Mouse (Mus musculus) midbrain, embryonic 11.5 days (tissue): Measurements from ENCODE around the gene Hist1h1a. TPM values are rescaled to one million over a fixed set of nuclear protein-coding genes. Genes with fewer than 3 reads are reported as not detected.
A peak's percentile ranks its signal among the peaks of the same experiment; 100 is the strongest.

Source experiments
- ATAC-seq: fragments of 200-750 bp; cut with Nextera tagmentation; 2 replicates; pipeline ENCODE4 v1.8.0; 2017; ENCODE audit warnings: moderate TSS enrichment, moderate library complexity; ENCODE audit not compliant: low FRiP score
- DNase-seq: peaks from one replicate; pipeline ENCODE4 v3.0.0; 2015; ENCODE audit warnings: low spot score; ENCODE audit errors: missing footprints
- H3K27ac ChIP-seq: fragments of 300-500 bp; sonication (generic); 2 replicates; pipeline ENCODE4 v1.5.1; 2014; ENCODE audit warnings: low read depth, low read length
- H3K27me3 ChIP-seq: fragments of 300-500 bp; sonication (generic); 2 replicates; pipeline ENCODE4 v1.6.1; 2014; ENCODE audit warnings: mild to moderate bottlenecking, low read length, moderate library complexity, mixed read lengths; ENCODE audit not compliant: control insufficient read depth, insufficient read depth
- H3K36me3 ChIP-seq: fragments of 300-500 bp; sonication (generic); 2 replicates; pipeline ENCODE4 v1.6.1; 2014; ENCODE audit warnings: mild to moderate bottlenecking, low read length, moderate library complexity, mixed read lengths; ENCODE audit not compliant: control insufficient read depth, insufficient read depth
- H3K4me1 ChIP-seq: fragments of 300-500 bp; sonication (generic); 2 replicates; pipeline ENCODE4 v1.6.1; 2014; ENCODE audit warnings: low read length; ENCODE audit not compliant: control insufficient read depth, insufficient read depth
- H3K4me2 ChIP-seq: fragments of 300-500 bp; sonication (generic); 2 replicates; pipeline ENCODE4 v1.6.1; 2014; ENCODE audit warnings: mild to moderate bottlenecking, moderate library complexity
- H3K4me3 ChIP-seq: fragments of 300-500 bp; sonication (generic); 2 replicates; pipeline ENCODE4 v1.5.1; 2014; ENCODE audit warnings: low read depth, low read length
- H3K9ac ChIP-seq: fragments of 300-500 bp; sonication (generic); 2 replicates; pipeline ENCODE4 v1.6.1; 2014; ENCODE audit warnings: low read length
- H3K9me3 ChIP-seq: fragments of 300-500 bp; sonication (generic); 2 replicates; pipeline ENCODE4 v1.6.1; 2016; ENCODE audit warnings: low read length; ENCODE audit not compliant: control insufficient read depth
- WGBS: fragments of 180-500 bp; shearing (Covaris S2); extraction: QIAGEN DNeasy Blood & Tissue Kit; methylation state at CpG from one replicate; pipeline ENCODE4 v1.1.7; 2014; 5-methylcytosine and 5-hydroxymethylcytosine counted together
- polyA plus RNA-seq: library from polyadenylated mRNA; unstranded; fragments of >200 nt; fragmentation: Nextera tagmentation; extraction: Ambion mirVana; gene quantifications from 2 replicates; pipeline ENCODE4 v1.2.1, GENCODE M21; 2014

Gene Hist1h1a
- polyA plus RNA-seq, 1 experiment from 2014 or later, result 3.5 TPM

- no peaks in the 10 kb centered on the region for H3K9me3 ChIP-seq
- ATAC-seq (no peak), DNase-seq (no peak)
- no peaks in the 10 kb centered on the region for H3K36me3 ChIP-seq
- H3K4me1 ChIP-seq, result no peaks in the 10 kb centered on the region
- no peak overlapping the region for H3K4me2 ChIP-seq
- H3K4me3 ChIP-seq, result no peak overlapping the region
- no peaks in the 10 kb centered on the region for H3K27me3 ChIP-seq
- no peak overlapping the region for H3K9ac ChIP-seq
- 89% methylated on average over 5 of the region's 5 CpGs for WGBS
- no peak overlapping the region for H3K27ac ChIP-seq
Measured at GRCm38 (mm10) chr13:23729706-23730105, 33.8 kb upstream of the Hist1h1a start.

- Histone ChIP-seq H3K4me2 (no peak overlapping the region), H3K4me1 (no peaks in the 10 kb centered on the region), H3K36me3 (no peaks in the 10 kb centered on the region), H3K27ac (no peak overlapping the region), H3K4me3 (no peak overlapping the region), H3K27me3 (no peaks in the 10 kb centered on the region), H3K9ac (no peak overlapping the region), H3K9me3 (no peaks in the 10 kb centered on the region)
- DNase-seq, result no peak
- no peak for ATAC-seq
- 64% methylated on average over 8 of the region's 8 CpGs for WGBS
Measured at GRCm38 (mm10) chr13:23730479-23730878, 33.0 kb upstream of the Hist1h1a start.

GRCm38 (mm10) chr13:23732156-23732804 lies 31.2 kb upstream of the Hist1h1a start:
- 29% methylated on average over 8 of the region's 8 CpGs for WGBS
- Histone ChIP-seq H3K36me3 (no peaks in the 10 kb centered on the region), H3K27me3 (no peaks in the 10 kb centered on the region), H3K9me3 (no peaks in the 10 kb centered on the region), H3K4me3 (no peak overlapping the region), H3K4me2 (no peak overlapping the region), H3K27ac (no peak overlapping the region), H3K9ac (no peak overlapping the region), H3K4me1 (no peaks in the 10 kb centered on the region)
- DNase-seq (peak; percentile 84), ATAC-seq (no peak)

- H3K4me1 ChIP-seq, result peaks cover 13% of the 10 kb centered on the region
- H3K36me3 ChIP-seq, result no peaks in the 10 kb centered on the region
- ATAC-seq, result no peak
- H3K4me2 ChIP-seq, result no peak overlapping the region
- H3K27me3 ChIP-seq, result no peaks in the 10 kb centered on the region
- no peak overlapping the region for H3K27ac ChIP-seq
- H3K4me3 ChIP-seq, result no peak overlapping the region
- DNase-seq, result no peak
- WGBS, result 66% methylated on average over 5 of the region's 5 CpGs
- no peaks in the 10 kb centered on the region for H3K9me3 ChIP-seq
- H3K9ac ChIP-seq, result no peak overlapping the region
Measured at GRCm38 (mm10) chr13:23737091-23737490, 26.4 kb upstream of the Hist1h1a start.

- Histone ChIP-seq H3K9me3 (no peaks in the 10 kb centered on the region), H3K27ac (peak overlapping the region; percentile 98; the same call in 1 of the 2 replicates), H3K36me3 (no peaks in the 10 kb centered on the region), H3K4me3 (peak overlapping the region; percentile 52; the same call in 1 of the 2 replicates), H3K27me3 (no peaks in the 10 kb centered on the region), H3K4me1 (peaks cover 13% of the 10 kb centered on the region), H3K9ac (peak overlapping the region; percentile 81), H3K4me2 (peak overlapping the region; percentile 93)
- ATAC-seq (no peak), DNase-seq (no peak)
- 22% methylated on average over 4 of the region's 4 CpGs for WGBS
Measured at GRCm38 (mm10) chr13:23738041-23738440, 25.4 kb upstream of the Hist1h1a start.

GRCm38 (mm10) chr13:23738677-23739068 lies 24.8 kb upstream of the Hist1h1a start, which contains the start of gene Hist1h1c:
Gene Hist1h1c (plus strand): TSS chr13:23738808.
- peaks cover 13% of the 10 kb centered on the region for H3K4me1 ChIP-seq
- peak within 1 kb of the TSS; percentile 98 for H3K27ac ChIP-seq
- WGBS, result 0% methylated on average over 32 of the region's 38 CpGs
- no peaks in the 10 kb centered on the region for H3K27me3 ChIP-seq
- peak within 1 kb of the TSS; percentile 93 for H3K4me2 ChIP-seq
- H3K9ac ChIP-seq, result peak within 1 kb of the TSS; percentile 81
- ATAC-seq, result peak; percentile 96
- DNase-seq, result peak; percentile 99
- no peaks in the 10 kb centered on the region for H3K36me3 ChIP-seq
- peak within 1 kb of the TSS; percentile 52 for H3K4me3 ChIP-seq
- no peaks in the 10 kb centered on the region for H3K9me3 ChIP-seq

- ATAC-seq (peak; percentile 85), DNase-seq (peak; percentile 98)
- Histone ChIP-seq H3K9me3 (no peaks in the 10 kb centered on the region), H3K4me1 (peaks cover 13% of the 10 kb centered on the region), H3K27me3 (no peaks in the 10 kb centered on the region), H3K27ac (peak overlapping the region; percentile 98), H3K36me3 (no peaks in the 10 kb centered on the region), H3K4me3 (peak overlapping the region; percentile 52), H3K4me2 (peak overlapping the region; percentile 93), H3K9ac (peak overlapping the region; percentile 81)
- WGBS, result under 1% methylated on average over 39 of the region's 39 CpGs
Measured at GRCm38 (mm10) chr13:23739069-23739921, 24.2 kb upstream of the Hist1h1a start.

GRCm38 (mm10) chr13:23739922-23740252 lies 23.6 kb upstream of the Hist1h1a start:
- Histone ChIP-seq H3K4me1 (peaks cover 13% of the 10 kb centered on the region), H3K9me3 (no peaks in the 10 kb centered on the region), H3K27ac (peak overlapping the region; percentile 98), H3K4me3 (peak overlapping the region; percentile 52), H3K36me3 (no peaks in the 10 kb centered on the region), H3K4me2 (peak overlapping the region; percentile 93), H3K9ac (peak overlapping the region; percentile 81), H3K27me3 (no peaks in the 10 kb centered on the region)
- 1% methylated on average over 14 of the region's 14 CpGs for WGBS
- ATAC-seq (no peak), DNase-seq (no peak)

- Histone ChIP-seq H3K9ac (peak overlapping the region; percentile 81), H3K4me2 (peak overlapping the region; percentile 93), H3K4me1 (peaks cover 13% of the 10 kb centered on the region), H3K27me3 (no peaks in the 10 kb centered on the region), H3K27ac (peak overlapping the region; percentile 98), H3K4me3 (peak overlapping the region; percentile 52), H3K9me3 (no peaks in the 10 kb centered on the region), H3K36me3 (no peaks in the 10 kb centered on the region)
- 36% methylated on average over 13 of the region's 13 CpGs for WGBS
- no peak for ATAC-seq
- peak; percentile 90 for DNase-seq
Measured at GRCm38 (mm10) chr13:23740256-23740840, 23.1 kb upstream of the Hist1h1a start.
